Mouse (Mus musculus) heart, postnatal 36 days (tissue): ENCODE data around the gene Adra2a. TPM values are rescaled to one million over a fixed set of nuclear protein-coding genes. Genes with fewer than 3 reads are reported as not detected.

Experiments used
- DNase-seq, 2 experiments: peaks; one replicate each; pipeline ENCODE4 v3.0.0; 2021 to 2022
- intact Hi-C: fragments of 180-260 bp; cut with DNase I; formaldehyde crosslinking; loops from one replicate; pipeline ENCODE4 v1.15.1; 2025
- total RNA-seq, 2 experiments: library from RNA; stranded (reverse); gene quantifications; 2 replicates each; pipeline ENCODE4 v1.2.3; 2021

Adra2a gene
- total RNA-seq, 2 experiments from 2014 or later, result 0.31 to 0.41 TPM

DNA sequence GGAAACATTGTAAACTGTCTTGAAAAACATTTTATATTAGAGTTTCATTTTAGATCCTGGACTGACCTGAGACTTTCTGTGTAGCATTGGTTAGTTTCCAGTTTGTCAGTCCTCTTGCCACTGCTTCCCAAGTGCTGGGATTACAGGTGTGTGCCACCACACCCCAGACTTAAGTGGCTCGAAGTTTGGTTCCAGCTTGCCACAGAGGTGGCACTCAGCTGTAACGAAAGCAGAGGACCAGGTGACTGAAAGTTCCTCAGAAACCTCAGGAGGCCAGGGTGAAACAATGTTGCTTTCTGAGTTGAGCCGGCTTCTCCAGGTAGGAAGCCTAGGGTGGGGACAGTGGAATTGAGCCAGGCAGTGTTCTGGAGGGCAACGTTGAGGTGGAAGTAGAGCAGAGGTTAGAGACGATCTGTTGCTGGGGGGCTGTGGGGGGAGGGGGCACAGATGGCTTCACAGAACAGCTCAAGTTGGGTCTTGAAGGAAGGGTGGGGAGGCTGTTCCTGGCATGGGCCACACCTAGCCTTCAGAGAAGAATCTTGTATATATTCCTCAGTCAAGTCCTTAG is 28.4 kb downstream of the Adra2a start:
- peak in 1 of 2 experiments; percentile 8 for DNase-seq
- intact Hi-C loops, result no loop called here

DNA sequence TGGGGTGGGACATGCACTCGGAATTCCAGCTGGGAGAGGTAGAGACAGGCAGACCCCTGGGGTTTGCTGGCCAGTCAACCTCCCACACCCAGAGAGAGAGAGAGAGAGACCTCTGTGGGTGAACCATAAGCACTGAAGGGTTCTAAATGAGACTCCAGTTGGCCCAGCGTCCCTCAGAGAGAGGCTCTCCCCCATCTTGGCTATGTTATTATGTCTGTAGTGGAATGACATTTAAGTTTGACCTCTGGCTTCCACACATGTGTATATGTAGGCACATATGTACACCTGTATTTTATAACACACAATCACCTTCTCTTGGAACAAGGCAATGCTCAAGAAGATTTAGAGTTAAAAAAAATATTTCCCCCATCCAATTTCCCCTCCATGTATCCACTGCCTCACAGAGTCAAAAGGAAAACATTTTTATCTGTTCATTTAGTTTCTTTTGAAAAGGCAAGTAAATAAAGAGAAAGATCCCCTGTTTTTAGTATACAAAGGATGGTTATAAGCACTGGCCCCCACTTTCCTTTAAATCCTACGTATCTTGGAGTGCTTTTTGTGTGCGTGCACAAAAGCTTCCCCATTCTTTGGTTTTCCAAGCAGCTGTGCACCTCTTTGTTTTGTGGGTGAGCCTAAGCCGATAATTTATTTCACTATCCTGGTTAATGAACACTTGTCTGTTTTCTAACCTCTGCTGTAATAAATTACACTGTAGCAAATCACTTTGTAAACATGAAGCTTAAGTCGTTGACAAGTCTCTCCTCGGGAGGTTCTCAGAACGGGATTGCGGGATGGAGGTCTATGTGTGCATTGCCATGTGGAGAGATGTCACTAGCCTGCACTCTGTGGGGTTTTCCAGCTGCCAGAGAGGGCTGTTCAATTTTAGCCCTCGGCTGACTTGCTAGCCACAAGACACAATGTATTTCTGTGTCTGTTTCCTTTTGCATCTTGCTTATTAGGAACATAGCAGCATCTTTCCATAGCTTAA is 32.7 kb downstream of the Adra2a start:
- intact Hi-C loops, result no loop called here
- DNase-seq, result no peak

DNA sequence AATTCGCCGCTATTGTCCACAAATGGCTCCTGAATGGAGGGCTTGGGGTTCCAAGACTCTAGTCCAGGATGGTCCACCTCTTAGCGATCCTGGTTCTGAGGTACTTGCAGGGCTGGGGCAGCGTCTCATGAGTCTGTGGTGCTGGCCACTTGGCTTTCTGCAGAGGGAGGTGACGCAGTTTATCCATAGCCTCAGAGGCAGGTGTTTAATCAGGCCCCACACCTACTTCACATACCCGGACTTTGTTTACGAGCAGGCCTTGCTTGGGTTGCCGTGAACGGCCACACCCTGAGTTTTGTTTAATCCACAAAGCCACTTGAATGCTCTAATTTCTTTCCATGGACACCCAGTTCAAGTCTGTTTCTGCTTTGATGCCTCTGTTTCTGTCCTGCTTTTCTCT is 37.4 kb downstream of the Adra2a start:
- no peak for DNase-seq
- intact Hi-C loops, result no loop called here

DNA sequence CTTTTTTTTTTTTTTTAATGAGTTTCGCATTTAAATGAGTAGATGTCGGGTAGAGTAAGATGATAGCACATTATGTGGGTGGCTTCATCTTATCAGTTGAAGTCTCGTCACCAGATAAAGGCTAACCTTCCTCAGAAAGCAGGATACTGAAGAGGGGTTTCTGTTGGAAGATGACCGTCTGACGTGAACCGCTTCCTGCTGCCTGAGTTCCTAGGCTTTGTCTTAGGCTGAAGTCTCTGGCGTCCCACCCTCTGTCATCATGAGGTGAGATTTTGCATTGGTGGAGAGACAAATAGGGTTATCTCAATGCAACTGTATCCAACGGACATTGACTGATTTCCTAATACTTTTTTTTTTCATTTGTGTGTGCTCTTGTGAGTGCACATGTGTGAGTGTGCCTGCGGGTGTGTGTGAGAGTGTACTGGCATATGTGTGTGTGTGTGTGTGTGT is 37.8 kb downstream of the Adra2a start:
- no peak for DNase-seq
- intact Hi-C loops, result no loop called here

DNA sequence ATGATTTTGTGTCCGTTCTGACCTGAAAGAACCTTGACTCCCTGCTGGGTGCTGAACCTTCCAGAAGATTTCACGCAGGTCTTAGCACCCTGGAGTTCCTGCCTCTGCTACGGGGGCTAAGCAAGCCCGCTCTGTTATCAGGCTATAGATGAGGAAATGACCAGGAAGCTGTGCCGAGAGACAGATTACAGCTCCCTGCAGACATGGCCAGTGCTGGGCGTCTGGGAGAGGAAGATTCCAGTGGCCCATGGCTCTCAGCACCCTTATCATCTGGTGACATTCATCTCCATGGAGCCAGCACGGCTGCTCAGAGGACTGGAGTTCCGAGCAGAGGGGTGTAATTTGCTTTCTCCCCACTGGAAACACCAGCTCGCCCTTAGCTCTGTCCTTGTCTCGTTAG is 43.4 kb downstream of the Adra2a start:
- intact Hi-C loops, result no loop called here
- no peak for DNase-seq

DNA sequence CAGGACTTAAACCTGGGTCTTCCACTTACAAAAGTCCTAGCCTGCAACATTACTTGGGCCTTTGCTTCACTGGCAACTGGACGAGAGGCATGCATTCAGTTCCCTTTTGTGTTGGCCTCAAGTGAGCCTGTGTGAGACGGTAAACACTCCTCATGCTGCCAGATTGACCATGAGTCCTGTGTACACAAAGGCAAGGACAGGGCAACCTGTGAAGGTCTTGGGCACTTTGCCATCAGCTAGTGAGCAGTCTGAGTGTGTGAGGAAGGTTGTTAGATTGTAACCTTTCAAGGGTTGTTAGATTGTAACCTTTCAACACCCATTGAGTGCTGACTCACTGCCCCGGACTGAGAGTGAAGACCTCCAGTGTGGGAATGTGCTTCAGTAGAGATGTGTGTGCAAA is 49.6 kb downstream of the Adra2a start:
- DNase-seq, result no peak
- intact Hi-C loops, result no loop called here

DNA sequence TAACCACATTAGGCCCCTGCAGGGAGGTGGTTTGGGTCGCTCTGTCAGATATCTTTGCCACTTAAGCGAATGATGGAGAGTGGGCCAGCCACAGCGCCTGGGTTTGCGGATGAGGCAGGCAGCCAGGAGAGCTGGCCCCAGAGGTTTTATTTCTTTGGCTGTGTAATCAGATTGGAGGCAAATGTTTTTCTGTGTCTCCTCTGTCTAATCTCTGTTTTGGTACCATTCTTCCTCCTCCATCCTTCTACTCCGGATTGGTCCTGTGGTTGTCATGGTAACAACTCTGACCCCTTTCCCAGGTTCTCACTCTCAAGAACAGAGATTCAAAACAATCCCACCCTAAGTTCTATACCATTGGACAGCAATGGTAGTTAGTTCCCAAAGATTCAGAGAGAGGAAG is 51.8 kb downstream of the Adra2a start:
- DNase-seq, result no peak
- intact Hi-C loops, result no loop called here

DNA sequence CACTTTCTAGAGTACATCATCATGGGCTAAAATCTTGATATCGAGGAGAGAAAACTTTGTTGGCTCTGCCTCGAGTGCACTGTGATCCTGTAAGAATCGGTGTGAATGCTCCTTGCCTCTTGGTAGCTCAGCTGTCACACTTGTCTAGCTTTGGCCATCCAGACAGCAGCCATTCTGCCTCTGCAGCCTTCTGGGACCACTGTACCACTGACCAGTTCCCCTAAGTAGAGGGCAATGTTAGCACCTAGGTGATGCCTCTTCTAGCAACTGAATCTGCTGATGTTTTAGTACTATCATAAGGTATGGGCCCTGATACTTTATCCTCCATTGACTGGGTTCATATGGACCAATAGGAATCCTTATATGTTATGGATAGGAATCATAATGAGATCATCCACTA is 54.4 kb downstream of the Adra2a start:
- DNase-seq, result no peak
- intact Hi-C loops, result no loop called here

Other genes starting within 250 kb of the Adra2a start
- gene Pdcd4, start 151.9 kb upstream of the Adra2a start, total RNA-seq, result 10 to 100 TPM; 23.1 to 27.5 TPM
- 10 to 100 TPM; 28.6 to 29.1 TPM for gene Shoc2, start 99.8 kb upstream of the Adra2a start, total RNA-seq
- gene Bbip1, start 99.5 kb upstream of the Adra2a start, total RNA-seq, result 10 to 100 TPM; 34.9 to 36.2 TPM